Mouse (Mus musculus) kidney, adult 11 months (tissue): ENCODE results near the gene Shisal1.

ENCODE experiments used
- DNase-seq: peaks from one replicate; pipeline ENCODE4 v3.0.0; 2022

Shisal1 gene

GRCm38 (mm10) chr15:84446997-84447396 lies at the start of gene Shisal1:
Shisal1 (minus strand) TSS chr15:84447097.
- no peak for DNase-seq

- DNase-seq: no peak
Measured at GRCm38 (mm10) chr15:84490486-84490885, 43.6 kb upstream of the Shisal1 start.

DNA sequence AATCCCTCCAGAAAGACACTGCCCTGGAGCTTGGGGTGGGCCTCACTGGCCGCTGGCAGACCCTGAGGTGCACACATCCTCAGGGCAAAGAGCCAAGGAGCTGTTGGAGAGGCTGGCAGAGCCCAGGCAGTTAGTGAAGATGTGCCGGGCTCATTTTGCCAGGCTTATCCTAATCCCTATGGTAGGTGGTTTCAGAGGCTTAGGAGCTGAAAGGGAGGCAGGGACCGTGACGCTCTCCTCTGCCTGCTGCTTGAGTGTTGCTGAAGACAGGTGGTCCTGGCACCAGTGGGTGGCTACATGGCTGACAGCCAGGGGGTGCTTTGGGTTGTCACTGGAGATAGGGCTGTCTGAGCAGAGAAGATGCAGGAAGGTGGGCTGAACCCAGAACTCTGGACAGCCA lies 37.4 kb upstream of the Shisal1 start:
- DNase-seq: no peak

DNA sequence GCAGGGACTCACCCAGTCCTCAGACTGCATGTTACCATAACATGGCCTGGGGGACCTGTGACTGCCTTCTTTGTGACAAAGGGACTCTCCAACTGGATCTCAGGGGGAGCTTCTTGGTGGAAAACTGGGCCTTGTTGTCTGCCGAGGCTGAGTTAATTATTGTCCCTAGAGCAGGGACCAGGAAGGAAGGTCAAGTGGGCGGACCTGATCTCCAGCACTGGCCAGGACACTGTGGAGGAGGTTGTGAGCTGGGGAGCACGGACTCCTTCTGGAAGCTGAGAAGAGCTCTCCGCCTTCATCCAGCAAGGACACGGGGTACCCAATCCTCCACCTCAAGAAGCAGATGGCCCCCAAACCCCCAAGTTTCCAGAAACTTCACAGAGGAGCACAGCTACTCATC lies 36.7 kb upstream of the Shisal1 start:
- peak; percentile 77 for DNase-seq

DNA sequence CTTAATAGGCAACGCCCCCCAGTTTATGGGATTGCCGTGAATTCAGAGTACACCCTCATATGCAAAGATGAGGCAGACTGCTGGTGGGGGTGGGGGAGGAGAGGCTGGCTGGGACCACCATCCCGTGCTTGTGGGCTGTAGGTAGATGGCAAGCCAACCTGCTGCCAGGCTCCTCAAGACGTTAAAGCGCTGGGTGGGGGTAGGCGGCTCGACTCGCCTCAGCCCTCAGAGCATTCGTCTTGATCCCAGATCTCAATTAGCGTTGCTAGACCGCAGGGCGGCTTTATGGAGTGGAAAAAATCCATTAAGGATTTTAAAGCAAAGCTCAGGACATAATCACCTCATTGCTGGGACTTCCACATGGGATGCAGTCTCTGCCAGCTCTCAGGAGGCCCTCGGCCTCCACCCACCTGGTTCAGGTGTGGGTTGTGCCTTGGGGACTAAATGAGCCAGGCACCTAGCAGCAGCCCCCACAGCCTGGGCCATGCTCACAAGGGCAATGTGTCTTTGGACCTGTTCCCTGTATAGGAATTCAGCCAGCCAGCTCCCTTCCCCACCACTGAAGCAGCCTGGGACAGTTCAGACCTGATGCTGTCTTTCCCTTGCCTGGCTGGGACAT lies 34.5 kb upstream of the Shisal1 start:
- peak; percentile 63 for DNase-seq

DNA sequence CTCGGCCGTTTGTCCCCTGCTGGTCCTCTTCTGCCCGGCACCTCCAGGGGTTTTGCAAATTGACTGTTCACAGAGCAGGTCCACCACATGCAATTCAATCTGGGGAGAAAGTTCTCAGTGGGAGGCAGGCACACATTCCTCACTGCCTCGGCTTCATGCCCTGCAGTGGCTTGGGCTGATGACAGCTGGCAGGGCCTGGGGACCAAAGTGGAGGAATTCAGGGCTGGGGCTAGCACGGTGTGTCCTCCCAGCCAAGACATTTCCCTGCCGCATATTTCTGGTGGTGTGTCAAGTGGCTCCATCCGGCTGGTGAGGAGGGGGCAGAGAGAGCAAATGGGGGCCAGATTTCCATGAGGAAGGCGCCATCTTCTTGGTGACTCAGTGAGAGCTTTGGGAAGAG lies 22.5 kb upstream of the Shisal1 start:
- no peak for DNase-seq

GRCm38 (mm10) chr15:84467761-84468160 lies 20.9 kb upstream of the Shisal1 start:
- no peak for DNase-seq

GRCm38 (mm10) chr15:84466458-84467267 lies 19.8 kb upstream of the Shisal1 start:
- no peak for DNase-seq

DNA sequence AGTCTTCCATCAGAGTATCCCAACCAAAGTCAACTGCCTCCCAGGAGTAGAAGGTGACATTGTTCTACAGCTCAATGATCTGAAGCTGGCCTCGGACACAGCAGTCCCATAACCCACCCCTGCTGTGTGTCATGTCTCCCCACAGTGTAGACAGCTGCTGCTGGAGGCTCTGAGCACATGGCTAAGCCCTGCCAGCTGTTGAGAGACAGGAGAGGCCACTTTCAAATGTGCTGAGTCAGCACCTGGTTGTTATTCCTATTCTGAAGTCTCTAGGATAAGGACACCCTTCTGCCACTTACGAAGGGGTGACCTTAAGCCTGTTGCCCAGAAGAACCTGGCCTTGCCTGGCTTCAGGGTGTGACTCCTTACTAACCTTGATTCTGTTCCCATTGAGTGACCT lies 14.5 kb upstream of the Shisal1 start:
- no peak for DNase-seq

DNA sequence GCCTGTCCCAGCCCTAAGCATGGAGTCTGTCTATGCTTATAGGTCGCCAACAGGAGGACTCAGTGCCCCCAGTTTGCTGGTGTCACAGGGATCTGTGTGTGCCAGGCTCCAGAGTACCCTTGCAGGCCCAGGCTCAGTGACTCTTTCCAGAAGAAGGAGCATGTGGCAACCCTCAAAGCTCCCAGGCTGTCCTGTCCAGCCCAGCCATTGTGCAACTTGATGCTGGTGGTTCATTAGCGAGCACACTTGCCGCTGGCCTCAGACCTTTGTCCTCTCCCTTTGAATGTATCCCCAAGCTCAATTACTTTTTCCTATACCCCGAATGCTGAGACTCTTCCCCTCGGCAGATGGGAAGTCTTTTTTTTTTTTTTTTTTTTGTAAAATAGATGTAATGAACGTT lies 12.1 kb upstream of the Shisal1 start:
- DNase-seq: no peak

DNA sequence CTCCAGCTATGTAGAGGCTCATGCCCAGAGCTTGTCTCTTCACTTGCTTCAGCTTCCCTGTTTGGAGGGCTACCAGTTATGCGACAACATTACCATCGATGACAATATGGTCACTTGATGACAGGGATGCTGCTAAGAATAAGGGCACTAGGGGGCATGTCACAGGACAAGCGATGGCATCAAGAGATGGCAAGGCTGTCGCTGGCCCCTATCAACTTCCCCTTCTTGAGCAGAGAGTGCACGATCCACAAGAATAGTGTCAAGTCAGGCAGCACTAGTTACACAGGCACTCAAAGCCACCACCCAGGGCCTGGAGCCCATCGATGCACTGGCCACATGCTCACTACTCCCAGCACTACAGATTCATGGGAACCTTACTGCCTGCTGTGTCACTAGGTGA lies 8.4 kb upstream of the Shisal1 start:
- DNase-seq: no peak

GRCm38 (mm10) chr15:84453091-84453490 lies 6.2 kb upstream of the Shisal1 start:
- no peak for DNase-seq

GRCm38 (mm10) chr15:84450441-84451183 lies 3.7 kb upstream of the Shisal1 start:
- DNase-seq: no peak

DNA sequence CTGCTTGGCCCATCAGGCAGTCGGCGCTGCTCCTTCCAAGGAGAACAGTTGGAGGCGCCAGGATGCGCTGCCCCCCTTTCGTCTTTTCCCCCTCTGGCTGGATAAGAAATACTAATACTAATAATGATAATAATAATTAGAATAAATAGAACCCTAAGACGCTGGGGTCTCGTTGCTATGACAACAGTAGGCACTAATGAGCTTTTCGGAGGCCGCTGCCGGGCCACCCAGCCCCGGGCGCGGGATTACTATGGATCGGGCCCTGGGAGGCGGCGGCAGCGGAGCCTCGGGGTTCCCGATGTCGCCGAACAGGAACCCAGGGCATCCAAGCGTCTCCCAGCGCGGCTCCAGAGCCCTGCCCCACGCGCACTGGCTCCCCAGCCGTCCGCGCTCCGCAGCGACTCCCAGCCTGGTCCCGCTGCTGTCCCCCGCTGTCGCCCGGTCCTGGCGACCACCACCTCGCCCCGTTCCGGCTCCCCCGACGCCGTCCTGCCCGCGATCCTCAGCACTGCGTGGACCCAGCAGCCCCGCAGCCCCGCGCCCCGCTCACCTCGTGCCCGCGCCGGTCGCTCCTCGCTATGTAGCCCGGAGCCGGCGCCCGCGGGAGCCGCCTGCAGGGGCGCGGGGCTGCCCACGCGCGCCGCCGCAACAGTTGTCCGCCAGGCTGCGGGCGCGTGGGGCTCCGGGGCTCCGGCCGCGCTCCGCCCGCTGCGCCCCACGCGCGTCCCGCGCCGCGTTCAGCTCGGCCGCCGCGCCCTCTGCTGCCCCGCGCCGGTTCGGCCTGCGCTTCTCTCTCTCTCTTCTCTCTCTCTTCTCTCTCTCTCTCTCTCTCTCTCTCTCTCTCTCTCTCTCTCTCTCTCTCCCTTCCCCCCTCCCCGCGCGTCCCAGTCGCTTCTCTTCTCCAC lies 833 bp downstream of the Shisal1 start:
- DNase-seq: no peak

DNA sequence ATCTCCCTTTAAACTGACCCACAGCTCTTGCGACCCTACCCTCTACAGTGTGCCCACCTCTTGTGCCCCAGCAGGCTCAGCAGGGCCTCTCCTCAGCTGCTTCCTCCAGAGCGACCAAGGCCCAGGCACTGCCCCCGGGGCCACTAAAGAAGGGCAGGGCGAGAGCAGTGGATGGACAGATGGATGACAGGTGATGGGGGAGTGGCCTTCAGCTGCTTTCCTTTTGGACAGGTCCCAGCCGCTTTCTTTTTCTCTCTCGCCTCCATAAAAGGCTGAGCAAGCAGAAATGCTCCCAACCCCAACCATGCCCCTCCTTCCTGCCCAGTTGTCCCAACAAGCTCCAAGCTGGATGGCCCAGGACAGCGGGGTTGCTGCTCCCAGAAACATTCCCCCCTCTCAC lies 2.7 kb downstream of the Shisal1 start:
- DNase-seq: peak; percentile 55

DNA sequence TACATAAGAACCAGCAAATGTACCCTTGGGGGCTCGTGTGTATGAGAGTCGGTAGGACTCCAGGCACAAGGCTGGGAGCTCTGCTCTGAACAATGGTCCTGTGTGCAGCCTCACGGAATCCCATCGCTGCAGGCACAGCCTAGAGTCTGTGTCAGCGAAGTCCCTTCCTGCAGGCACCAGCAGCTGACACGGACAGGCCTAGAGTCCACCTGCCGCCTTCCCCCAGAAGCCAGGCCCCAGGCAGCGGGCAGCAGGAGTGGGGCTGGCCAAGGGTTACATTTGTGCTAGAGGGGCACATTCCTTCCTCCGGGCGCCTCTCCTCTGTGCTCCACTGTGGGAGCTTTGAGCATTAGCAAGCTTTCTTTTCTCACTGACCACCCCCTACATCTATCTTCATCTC lies 3.3 kb downstream of the Shisal1 start:
- DNase-seq: peak; percentile 61

DNA sequence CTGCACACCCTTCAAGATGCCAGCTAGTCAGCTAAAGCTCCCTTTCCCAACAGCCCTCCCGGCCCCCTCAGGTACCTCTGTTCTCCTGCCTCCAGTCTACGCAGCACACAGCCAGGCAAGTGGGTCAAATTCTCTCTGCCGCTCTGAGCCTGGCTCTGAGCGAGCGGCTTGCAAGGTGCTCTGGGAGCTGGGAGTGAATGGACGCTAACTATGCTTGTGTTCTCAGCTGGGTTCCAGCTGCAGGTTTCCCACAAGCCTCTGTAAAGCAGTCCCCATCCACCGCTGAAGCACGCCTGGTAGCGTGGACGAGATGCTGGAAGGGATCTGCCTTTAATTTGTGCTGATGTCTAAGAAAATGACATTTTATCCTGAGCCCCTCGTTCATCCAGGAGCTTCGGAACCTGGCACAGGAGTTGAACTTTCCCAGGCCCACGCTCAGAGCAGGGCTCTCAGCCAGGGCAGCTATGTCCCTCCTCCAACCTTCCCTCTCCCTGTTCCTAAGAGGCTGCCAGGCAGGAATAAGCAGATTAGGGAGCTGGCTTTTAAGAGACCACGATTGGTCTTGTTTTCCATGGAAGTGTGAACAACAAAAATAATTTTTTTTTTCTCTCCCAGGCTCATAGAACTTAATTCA lies 5.1 kb downstream of the Shisal1 start:
- DNase-seq: no peak

- DNase-seq: no peak
Measured at GRCm38 (mm10) chr15:84440820-84441219, 6.1 kb downstream of the Shisal1 start.

- DNase-seq: no peak
Measured at GRCm38 (mm10) chr15:84433586-84434185, 13.2 kb downstream of the Shisal1 start.

DNA sequence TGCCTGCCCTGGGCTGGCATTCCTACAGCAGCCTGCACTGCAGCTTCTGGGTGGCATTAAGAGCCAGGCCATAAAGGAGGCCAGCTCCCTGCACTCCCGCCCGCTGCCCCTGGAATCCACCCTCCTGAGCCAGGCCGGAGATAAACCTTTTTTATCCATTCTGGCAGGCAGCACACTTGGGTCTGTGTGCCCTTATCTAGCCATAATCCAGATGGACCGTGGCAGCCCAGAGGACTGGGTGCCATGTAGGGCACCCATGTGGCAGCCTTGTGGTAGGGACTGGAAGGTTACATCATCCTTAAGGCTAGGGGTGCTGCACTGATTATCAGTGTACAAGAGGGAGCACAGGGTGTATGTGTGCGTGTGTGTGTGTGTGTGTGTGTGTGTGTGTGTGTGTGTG lies 16.4 kb downstream of the Shisal1 start:
- DNase-seq: no peak

DNA sequence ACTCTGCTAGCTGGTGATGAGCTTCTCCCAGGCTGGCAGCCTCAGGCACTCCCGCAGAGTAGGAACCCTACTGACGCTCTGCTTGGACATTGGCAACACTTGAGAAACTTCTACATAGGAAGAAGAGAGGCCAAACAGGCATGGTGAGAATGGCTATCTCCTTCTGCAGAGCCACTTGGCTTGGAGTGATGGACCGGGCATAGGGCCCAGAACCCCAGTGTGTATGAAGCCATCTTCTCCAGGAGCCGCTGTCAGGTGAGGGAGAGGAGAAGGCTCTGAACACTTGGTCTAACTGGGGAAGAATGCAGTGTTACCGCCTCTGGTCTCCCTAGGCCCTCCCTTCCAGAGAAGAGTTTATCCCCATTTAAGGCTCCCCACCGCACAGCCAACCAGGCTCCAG lies 19.3 kb downstream of the Shisal1 start:
- no peak for DNase-seq

- DNase-seq: no peak
Measured at GRCm38 (mm10) chr15:84425733-84426132, 21.2 kb downstream of the Shisal1 start.
